Mouse (Mus musculus): ENCODE measurements at regions not wholly inside any gene's neighbourhood (a gene's known extent, or its start where the extent isn't known, plus 50 kb on each side); places are given as distances from the start of the nearest gene placed in this dataset.

- DNase-seq (ENCODE audit: low spot score) = no peak
These were observed 645.4 kb upstream of the Gm10131 start for GRCm38 (mm10) chr8:34756916-34757315.

- DNase-seq (ENCODE audit: low spot score) = no peak
These were observed 644.6 kb upstream of the Gm10131 start for GRCm38 (mm10) chr8:34756171-34756570.

GRCm38 (mm10) chr8:34755480-34755879 is 643.9 kb upstream of the Gm10131 start:
- DNase-seq (ENCODE audit: low spot score) = no peak

- no peak for DNase-seq (ENCODE audit: low spot score)
These were observed 641.5 kb upstream of the Gm10131 start for GRCm38 (mm10) chr8:34753046-34753445.

- no peak for DNase-seq (ENCODE audit: low spot score)
These were observed 637.0 kb upstream of the Gm10131 start for GRCm38 (mm10) chr8:34748521-34748920.

- no peak for DNase-seq (ENCODE audit: low spot score)
These were observed 634.2 kb upstream of the Gm10131 start for GRCm38 (mm10) chr8:34745706-34746105.

GRCm38 (mm10) chr8:34744682-34745081 is 633.1 kb upstream of the Gm10131 start:
- no peak for DNase-seq (ENCODE audit: low spot score)

GRCm38 (mm10) chr8:34744179-34744578 is 632.6 kb upstream of the Gm10131 start:
- DNase-seq (ENCODE audit: low spot score) = no peak

GRCm38 (mm10) chr8:34743137-34743536 is 631.6 kb upstream of the Gm10131 start:
- no peak for DNase-seq (ENCODE audit: low spot score)

- no peak for DNase-seq (ENCODE audit: low spot score)
These were observed 629.3 kb upstream of the Gm10131 start for GRCm38 (mm10) chr8:34740836-34741235.

- no peak for DNase-seq (ENCODE audit: low spot score)
These were observed 628.6 kb upstream of the Gm10131 start for GRCm38 (mm10) chr8:34739836-34740804.

GRCm38 (mm10) chr8:34736214-34736613 is 624.7 kb upstream of the Gm10131 start:
- no peak for DNase-seq (ENCODE audit: low spot score)

GRCm38 (mm10) chr8:34735006-34735405 is 623.5 kb upstream of the Gm10131 start:
- DNase-seq (ENCODE audit: low spot score) = no peak

GRCm38 (mm10) chr8:34732808-34733207 is 621.3 kb upstream of the Gm10131 start:
- no peak for DNase-seq (ENCODE audit: low spot score)

GRCm38 (mm10) chr8:34732362-34732761 is 620.8 kb upstream of the Gm10131 start:
- DNase-seq (ENCODE audit: low spot score) = no peak

GRCm38 (mm10) chr8:34731096-34731999 is 619.8 kb upstream of the Gm10131 start:
- DNase-seq (ENCODE audit: low spot score) = no peak

- DNase-seq (ENCODE audit: low spot score) = no peak
These were observed 618.0 kb upstream of the Gm10131 start for GRCm38 (mm10) chr8:34729585-34729984.

- no peak for DNase-seq (ENCODE audit: low spot score)
These were observed 616.2 kb upstream of the Gm10131 start for GRCm38 (mm10) chr8:34727699-34728098.

GRCm38 (mm10) chr8:34726145-34726767 is 614.7 kb upstream of the Gm10131 start:
- no peak for DNase-seq (ENCODE audit: low spot score)

- DNase-seq (ENCODE audit: low spot score) = no peak
These were observed 614.0 kb upstream of the Gm10131 start for GRCm38 (mm10) chr8:34725546-34725945.

- peak; percentile 71 for DNase-seq (ENCODE audit: low spot score)
These were observed 598.6 kb upstream of the Gm10131 start for GRCm38 (mm10) chr8:34709911-34710733.

All from layer of hippocampus, adult 9-10 months (tissue).